Comparison of ENCODE assay signal across 9 mouse cellular contexts in genomic region chr16:42339512-42339911, GRCm38 (mm10). TPM values are rescaled to one million over a fixed set of nuclear protein-coding genes. Genes with fewer than 3 reads are reported as not detected.
A peak's percentile ranks its signal among the peaks of the same experiment; 100 is the strongest.
DNase-seq lines count a peak whose midpoint lies in the region; ATAC-seq and TF ChIP-seq lines count a peak whose summit lies in the region.
"Had no signal": no experiment of that assay in that cellular context is flagged by ENCODE, and none has a peak within 500 bp of the region (broad histone marks: within the 10 kb centered on the region; RNA-seq: fewer than 3 reads in every experiment).

No protein-coding gene starts in this region.

- no peaks in the 10 kb centered on the region for H3K9me3 ChIP-seq in heart, embryonic 11.5 days (replicated peaks; ENCODE audit: control insufficient read depth, low read length)
- H3K9me3 ChIP-seq in forebrain, embryonic 12.5 days: no peaks in the 10 kb centered on the region
- H3K9me3 ChIP-seq in liver, embryonic 15.5 days (replicated peaks): no peaks in the 10 kb centered on the region
- no peaks in the 10 kb centered on the region for H3K9me3 ChIP-seq in stomach, postnatal 0 days (ENCODE audit: control insufficient read depth, low read length)

- no peak for DNase-seq in heart, adult 8-10 months (ENCODE audit: low spot score)
- peak; percentile 11 for DNase-seq in Muller cell, postnatal 12 days (ENCODE audit: inconsistent ontology term)
- no peak for DNase-seq in stomach, postnatal 0 days (ENCODE audit: low spot score)
- DNase-seq in thymus, postnatal 4 days: no peak

- no peak for ATAC-seq in heart, embryonic 11.5 days (replicated peaks; ENCODE audit: insufficient number of reproducible peaks, low FRiP score, low TSS enrichment)
- ATAC-seq in forebrain, embryonic 12.5 days (ENCODE audit: low FRiP score): peak; percentile 45
- ATAC-seq in liver, embryonic 15.5 days (ENCODE audit: insufficient read depth): no peak
- ATAC-seq in stomach, postnatal 0 days (ENCODE audit: low FRiP score, low TSS enrichment): no peak
- no peak for ATAC-seq in activated CD4-positive, CD25-positive, alpha-beta regulatory T cell, adult 4 months

- no peak for TF ChIP-seq CTCF in stomach, postnatal 0 days (IDR thresholded peaks at IDR 0.05; ENCODE audit: low read depth)

- no peak for TF ChIP-seq EP300 in stomach, postnatal 0 days (optimal IDR thresholded peaks at IDR 0.05)

- no peak overlapping the region for H3K27ac ChIP-seq in heart, embryonic 11.5 days (ENCODE audit: low read depth, low read length)
- H3K27ac ChIP-seq in forebrain, embryonic 12.5 days: no peak overlapping the region
- H3K27ac ChIP-seq in liver, embryonic 15.5 days (replicated peaks): no peak overlapping the region
- no peak overlapping the region for H3K27ac ChIP-seq in stomach, postnatal 0 days (replicated peaks)

- H3K27me3 ChIP-seq in heart, embryonic 11.5 days (ENCODE audit: control insufficient read depth, insufficient read depth, low read length): no peaks in the 10 kb centered on the region
- H3K27me3 ChIP-seq in forebrain, embryonic 12.5 days: no peaks in the 10 kb centered on the region
- peaks cover 5% of the 10 kb centered on the region; the same call in 1 of the 2 replicates for H3K27me3 ChIP-seq in liver, embryonic 15.5 days
- H3K27me3 ChIP-seq in stomach, postnatal 0 days (ENCODE audit: control insufficient read depth, insufficient read depth, low read length): no peaks in the 10 kb centered on the region

- peak overlapping the region; percentile 83 for H3K4me2 ChIP-seq in heart, embryonic 11.5 days
- peak overlapping the region; percentile 77 for H3K4me2 ChIP-seq in forebrain, embryonic 12.5 days
- H3K4me2 ChIP-seq in liver, embryonic 15.5 days: peak overlapping the region; percentile 18; the same call in 1 of the 2 replicates
- H3K4me2 ChIP-seq in stomach, postnatal 0 days (replicated peaks; ENCODE audit: low read depth): peak overlapping the region; percentile 31

- 0% methylated on average over 10 of the region's 10 CpGs for WGBS in heart, embryonic 11.5 days (ENCODE audit: insufficient replicate concordance)
- 0% methylated on average over 10 of the region's 10 CpGs for WGBS in forebrain, embryonic 12.5 days
- under 1% methylated on average over 10 of the region's 10 CpGs for WGBS in liver, embryonic 15.5 days (ENCODE audit: insufficient replicate concordance)
- 2% methylated on average over 10 of the region's 10 CpGs for WGBS in stomach, postnatal 0 days

- no peaks in the 10 kb centered on the region for H3K4me1 ChIP-seq in heart, embryonic 11.5 days (ENCODE audit: control insufficient read depth, insufficient read depth, low read length)
- H3K4me1 ChIP-seq in forebrain, embryonic 12.5 days: peaks cover 37% of the 10 kb centered on the region
- no peaks in the 10 kb centered on the region for H3K4me1 ChIP-seq in liver, embryonic 15.5 days (replicated peaks)
- no peaks in the 10 kb centered on the region for H3K4me1 ChIP-seq in stomach, postnatal 0 days (replicated peaks; ENCODE audit: control insufficient read depth, insufficient read depth)

- H3K9ac ChIP-seq in heart, embryonic 11.5 days (ENCODE audit: low read depth, low read length): peak overlapping the region; percentile 58; the same call in 1 of the 2 replicates
- H3K9ac ChIP-seq in forebrain, embryonic 12.5 days: peak overlapping the region; percentile 59
- H3K9ac ChIP-seq in liver, embryonic 15.5 days: no peak overlapping the region
- no peak overlapping the region for H3K9ac ChIP-seq in stomach, postnatal 0 days (ENCODE audit: low read length)

- H3K4me3 ChIP-seq in heart, embryonic 11.5 days (ENCODE audit: low read depth, low read length): peak overlapping the region; percentile 45
- H3K4me3 ChIP-seq in forebrain, embryonic 12.5 days (replicated peaks): peak overlapping the region; percentile 49
- no peak overlapping the region; the same call in 1 of the 2 replicates for H3K4me3 ChIP-seq in liver, embryonic 15.5 days (replicated peaks)
- H3K4me3 ChIP-seq in stomach, postnatal 0 days (ENCODE audit: low read depth, low read length): peak overlapping the region; percentile 13

- H3K36me3 ChIP-seq in heart, embryonic 11.5 days (ENCODE audit: control insufficient read depth, insufficient read depth, low read length): no peaks in the 10 kb centered on the region
- H3K36me3 ChIP-seq in forebrain, embryonic 12.5 days (replicated peaks): no peaks in the 10 kb centered on the region
- no peaks in the 10 kb centered on the region for H3K36me3 ChIP-seq in liver, embryonic 15.5 days (replicated peaks)
- H3K36me3 ChIP-seq in stomach, postnatal 0 days (ENCODE audit: control insufficient read depth, insufficient read depth, low read length): no peaks in the 10 kb centered on the region

RNA-seq across cellular contexts. Expression of gene Gap43, which starts 0.9 kb away (rescaled TPM):
- polyA plus RNA-seq in heart, embryonic 11.5 days (2014; fragmentation: Nextera tagmentation; extraction: Ambion mirVana): 24.5 and 25.3 TPM in 2 replicates
- total RNA-seq in heart, adult 8-10 months (2022): under 1 TPM in 3 of 4 experiments, not detected in 1; 0.26 to 0.73 (median 0.35) TPM
- polyA plus RNA-seq in forebrain, embryonic 12.5 days (2016; fragmentation: Nextera tagmentation; extraction: Ambion mirVana): 208 and 225 TPM in 2 replicates
- polyA plus RNA-seq in liver, embryonic 15.5 days (2015; fragmentation: Nextera tagmentation; extraction: Ambion mirVana): 2.5 and 2.8 TPM in 2 replicates
- polyA plus RNA-seq in stomach, postnatal 0 days (2015; fragmentation: Nextera tagmentation; extraction: Ambion mirVana): 41.4 and 42.6 TPM in 2 replicates
- polyA plus RNA-seq in activated CD4-positive, CD25-positive, alpha-beta regulatory T cell, adult 4 months (2017; shearing (Covaris generic)): not detected
- total RNA-seq: neutrophil, adult 5-6 weeks had no signal

Comparison
In these comparisons a context has a peak if more than half of its experiments do, and no peak if none do; other contexts are left out.
1. H3K4me2 ChIP-seq: peak in every context shown above with its lines; median percentile 83 in heart, embryonic 11.5 days; 77 in forebrain, embryonic 12.5 days; 31 in stomach, postnatal 0 days; 18 in liver, embryonic 15.5 days.
2. H3K9ac ChIP-seq: peak in heart, embryonic 11.5 days (single experiment) and forebrain, embryonic 12.5 days (single experiment); none in liver, embryonic 15.5 days (single experiment) and stomach, postnatal 0 days (single experiment).